13 mouse cellular contexts compared by ENCODE assay signal in the genomic region with DNA sequence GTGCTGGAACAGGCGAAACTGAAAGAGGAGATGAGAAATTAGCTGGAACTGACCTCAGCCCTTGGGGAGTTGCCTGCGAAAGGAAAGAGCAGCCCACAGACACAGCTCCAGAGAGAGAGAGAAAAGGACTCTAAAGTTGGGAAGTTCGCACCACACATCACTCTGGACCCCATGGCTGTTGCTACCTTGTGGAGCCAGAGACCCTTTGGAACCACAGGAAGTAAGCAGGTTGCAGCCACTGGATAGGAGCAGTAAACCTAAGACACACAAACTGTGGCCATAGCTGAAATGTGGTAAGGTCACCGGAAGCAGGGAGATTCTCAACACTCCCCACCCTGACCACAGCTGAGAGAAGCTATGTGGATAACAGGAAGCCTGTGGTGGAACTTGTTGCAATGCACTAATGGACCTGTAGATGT. TPM values are rescaled to one million over a fixed set of nuclear protein-coding genes. Genes with fewer than 3 reads are reported as not detected.
A peak's percentile ranks its signal among the peaks of the same experiment; 100 is the strongest.
DNase-seq lines count a peak whose midpoint lies in the region; ATAC-seq and TF ChIP-seq lines count a peak whose summit lies in the region.
"Had no signal": no experiment of that assay in that cellular context is flagged by ENCODE, and none has a peak within 500 bp of the region (broad histone marks: within the 10 kb centered on the region; RNA-seq: fewer than 3 reads in every experiment).

No protein-coding gene starts in this region.

- H3K4me3 ChIP-seq in kidney, adult 2 months (ENCODE audit: insufficient read depth, low read depth, low read length), result no peak overlapping the region
- H3K4me3 ChIP-seq: liver, embryonic 13.5 days had no signal

- peak; percentile 81 for ATAC-seq in CD4-positive, CD25-positive, alpha-beta regulatory T cell, adult 4 months

- WGBS in kidney, adult 2 months, result 61% methylated on average over 4 of the region's 4 CpGs

- TF ChIP-seq CTCF in kidney, adult 2 months (conservative IDR thresholded peaks at IDR 0.05; ENCODE audit: insufficient read depth, insufficient read length, low read depth, low read length), result no peak

- DNase-seq in kidney, adult 2 months, result peak; percentile 25
- no peak for DNase-seq in kidney, adult 8-10 months
- DNase-seq in induced T-regulatory cell, adult 2 months (ENCODE audit: low read depth), result peak; percentile 88
- peak; percentile 80 to 90 for DNase-seq in natural killer cell, adult 2 months (ENCODE audit: low spot score in 2 of 2)
- no peak for DNase-seq in retina, postnatal 1 day
- DNase-seq in Muller cell, postnatal 12 days (ENCODE audit: inconsistent ontology term), result no peak
- no peak for DNase-seq in cerebellum, adult 9-11 months
- DNase-seq: adrenal gland, adult 2 months; heart, postnatal 36 days; liver, embryonic 13.5 days had no signal

- no peak for TF ChIP-seq POLR2A in kidney, adult 2 months (IDR thresholded peaks at IDR 0.05; ENCODE audit: low read depth, low read length)

- peak overlapping the region; percentile 43; the same call in 1 of the 2 replicates for H3K27ac ChIP-seq in kidney, adult 2 months (ENCODE audit: insufficient read depth, low read depth, low read length)
- H3K27ac ChIP-seq: kidney, postnatal 0 days; liver, embryonic 13.5 days had no signal

- no peaks in the 10 kb centered on the region for H3K27me3 ChIP-seq in kidney, adult 2 months (replicated peaks; ENCODE audit: control insufficient read depth, insufficient read depth, low read length)
- H3K27me3 ChIP-seq: liver, embryonic 13.5 days had no signal

- peaks cover 6% of the 10 kb centered on the region; the same call in 1 of the 2 replicates for H3K4me1 ChIP-seq in kidney, adult 2 months (ENCODE audit: control insufficient read depth, insufficient read depth, low read length)
- H3K4me1 ChIP-seq: liver, embryonic 13.5 days had no signal

- H3K36me3 ChIP-seq in kidney, adult 2 months (ENCODE audit: control insufficient read depth, insufficient read depth, low read length), result no peaks in the 10 kb centered on the region
- H3K36me3 ChIP-seq: G1E; liver, embryonic 13.5 days had no signal

RNA-seq across cellular contexts. Expression of gene Xdh, which starts 2.1 kb away (rescaled TPM):
- 19.2 and 23.4 TPM in 2 replicates for polyA plus RNA-seq in kidney, adult 2 months (2012; rRNA removed)
- polyA plus RNA-seq in CD4-positive, CD25-positive, alpha-beta regulatory T cell, adult 4 months (2017; shearing (Covaris generic)), result 10 to 100 TPM; 27.8 to 48.7 TPM
- polyA plus RNA-seq: G1E had no signal

Comparison
In these comparisons a context has a peak if more than half of its experiments do, and no peak if none do; other contexts are left out.
1. DNase-seq: peak in kidney, adult 2 months (single experiment), induced T-regulatory cell, adult 2 months (single experiment) and natural killer cell, adult 2 months (2 of 2); none in kidney, adult 8-10 months (0 of 2), retina, postnatal 1 day (single experiment), Muller cell, postnatal 12 days (single experiment) and cerebellum, adult 9-11 months (single experiment).